Mouse (Mus musculus): ENCODE data around the gene Fyb. TPM values are rescaled to one million over a fixed set of nuclear protein-coding genes. Genes with fewer than 3 reads are reported as not detected.
A peak's percentile ranks its signal among the peaks of the same experiment; 100 is the strongest.

Gene Fyb
- polyA plus RNA-seq, 1 experiment from 2014 or later, result 3.6 TPM

GRCm38 (mm10) chr15:6616382-6617149, 93.9 kb downstream of the Fyb start:
- Histone ChIP-seq H3K9me3 (no peaks in the 10 kb centered on the region), H3K27ac (replicated peaks) (no peak overlapping the region), H3K36me3 (no peaks in the 10 kb centered on the region), H3K4me3 (no peak overlapping the region), H3K27me3 (no peaks in the 10 kb centered on the region), H3K4me1 (replicated peaks) (no peaks in the 10 kb centered on the region), H3K4me2 (no peak overlapping the region), H3K9ac (no peak overlapping the region)
- WGBS, result 78% methylated on average over 5 of the region's 5 CpGs
- ATAC-seq (ENCODE audit: low FRiP score, low read depth), result no peak

- peaks cover 4% of the 10 kb centered on the region; the same call in 1 of the 2 replicates for H3K4me1 ChIP-seq (replicated peaks)
- no peak for ATAC-seq (ENCODE audit: low FRiP score, low read depth)
- H3K9ac ChIP-seq, result no peak overlapping the region
- no peaks in the 10 kb centered on the region for H3K36me3 ChIP-seq
- H3K4me2 ChIP-seq, result no peak overlapping the region
- H3K27ac ChIP-seq (replicated peaks), result no peak overlapping the region
- H3K4me3 ChIP-seq, result no peak overlapping the region
- 86% methylated on average over 12 of the region's 12 CpGs for WGBS
- H3K9me3 ChIP-seq, result no peaks in the 10 kb centered on the region
- no peaks in the 10 kb centered on the region for H3K27me3 ChIP-seq
Observed at GRCm38 (mm10) chr15:6619558-6620316, 97.1 kb downstream of the Fyb start.

- WGBS, result 2% methylated on average over 5 of the region's 5 CpGs
- Histone ChIP-seq H3K4me1 (replicated peaks) (peaks cover 14% of the 10 kb centered on the region), H3K27ac (replicated peaks) (no peak overlapping the region), H3K9me3 (no peaks in the 10 kb centered on the region), H3K36me3 (no peaks in the 10 kb centered on the region), H3K27me3 (no peaks in the 10 kb centered on the region), H3K4me3 (no peak overlapping the region), H3K4me2 (no peak overlapping the region), H3K9ac (no peak overlapping the region)
- peak; percentile 5; the same call in 1 of the 2 replicates for ATAC-seq (ENCODE audit: low FRiP score, low read depth)
Observed at GRCm38 (mm10) chr15:6622512-6622911, 99.9 kb downstream of the Fyb start.

- no peak for ATAC-seq (ENCODE audit: low FRiP score, low read depth)
- Histone ChIP-seq H3K9ac (no peak overlapping the region), H3K36me3 (no peaks in the 10 kb centered on the region), H3K27me3 (no peaks in the 10 kb centered on the region), H3K9me3 (no peaks in the 10 kb centered on the region), H3K4me1 (replicated peaks) (peaks cover 14% of the 10 kb centered on the region), H3K4me3 (no peak overlapping the region), H3K4me2 (no peak overlapping the region), H3K27ac (replicated peaks) (no peak overlapping the region)
- WGBS, result 94% methylated on average over 8 of the region's 8 CpGs
Observed at GRCm38 (mm10) chr15:6623529-6624228, 101.0 kb downstream of the Fyb start.

GRCm38 (mm10) chr15:6624365-6625182, 101.9 kb downstream of the Fyb start:
- Histone ChIP-seq H3K36me3 (no peaks in the 10 kb centered on the region), H3K27ac (replicated peaks) (peak overlapping the region; percentile 38; the same call in 1 of the 2 replicates), H3K9ac (peak overlapping the region; percentile 26), H3K4me3 (peak overlapping the region; percentile 31), H3K9me3 (no peaks in the 10 kb centered on the region), H3K27me3 (no peaks in the 10 kb centered on the region), H3K4me1 (replicated peaks) (peaks cover 14% of the 10 kb centered on the region), H3K4me2 (peak overlapping the region; percentile 54)
- ATAC-seq (ENCODE audit: low FRiP score, low read depth), result peak; percentile 89
- WGBS, result 9% methylated on average over 18 of the region's 18 CpGs

- WGBS, result 2% methylated on average over 6 of the region's 6 CpGs
- H3K4me2 ChIP-seq, result peak overlapping the region; percentile 54
- no peak overlapping the region; the same call in 1 of the 2 replicates for H3K9ac ChIP-seq
- peaks cover 14% of the 10 kb centered on the region for H3K4me1 ChIP-seq (replicated peaks)
- H3K27me3 ChIP-seq, result no peaks in the 10 kb centered on the region
- H3K27ac ChIP-seq (replicated peaks), result no peak overlapping the region
- H3K4me3 ChIP-seq, result peak overlapping the region; percentile 31
- H3K36me3 ChIP-seq, result no peaks in the 10 kb centered on the region
- peak; percentile 71; the same call in 1 of the 2 replicates for ATAC-seq (ENCODE audit: low FRiP score, low read depth)
- no peaks in the 10 kb centered on the region for H3K9me3 ChIP-seq
Observed at GRCm38 (mm10) chr15:6625607-6626033, 103.0 kb downstream of the Fyb start.

- Histone ChIP-seq H3K4me2 (no peak overlapping the region), H3K9me3 (no peaks in the 10 kb centered on the region), H3K4me1 (replicated peaks) (peaks cover 14% of the 10 kb centered on the region), H3K27me3 (no peaks in the 10 kb centered on the region), H3K4me3 (no peak overlapping the region), H3K9ac (no peak overlapping the region), H3K27ac (replicated peaks) (no peak overlapping the region), H3K36me3 (no peaks in the 10 kb centered on the region)
- 78% methylated on average over 5 of the region's 5 CpGs for WGBS
- ATAC-seq (ENCODE audit: low FRiP score, low read depth), result no peak
Observed at GRCm38 (mm10) chr15:6626123-6626522, 103.5 kb downstream of the Fyb start.

GRCm38 (mm10) chr15:6628431-6629077, 105.9 kb downstream of the Fyb start:
- H3K4me3 ChIP-seq, result no peak overlapping the region

GRCm38 (mm10) chr15:6629174-6629573, 106.5 kb downstream of the Fyb start:
- no peaks in the 10 kb centered on the region for H3K36me3 ChIP-seq
- H3K27ac ChIP-seq (replicated peaks), result no peak overlapping the region
- peaks cover 14% of the 10 kb centered on the region for H3K4me1 ChIP-seq (replicated peaks)
- H3K9me3 ChIP-seq, result no peaks in the 10 kb centered on the region
- no peak for ATAC-seq (ENCODE audit: low FRiP score, low read depth)
- 85% methylated on average over 4 of the region's 4 CpGs for WGBS
- H3K4me2 ChIP-seq, result no peak overlapping the region
- H3K9ac ChIP-seq, result no peak overlapping the region
- no peak overlapping the region for H3K4me3 ChIP-seq
- no peaks in the 10 kb centered on the region for H3K27me3 ChIP-seq

More at GRCm38 (mm10) chr15:6628431-6629077, 105.9 kb downstream of the Fyb start:
- Histone ChIP-seq H3K27me3 (no peaks in the 10 kb centered on the region), H3K4me2 (no peak overlapping the region), H3K9me3 (no peaks in the 10 kb centered on the region), H3K9ac (no peak overlapping the region), H3K27ac (replicated peaks) (no peak overlapping the region), H3K36me3 (no peaks in the 10 kb centered on the region), H3K4me1 (replicated peaks) (peaks cover 14% of the 10 kb centered on the region)
- 97% methylated on average over 5 of the region's 6 CpGs for WGBS
- ATAC-seq (ENCODE audit: low FRiP score, low read depth), result no peak

- no peak overlapping the region for H3K9ac ChIP-seq
- H3K9me3 ChIP-seq, result no peaks in the 10 kb centered on the region
- H3K27me3 ChIP-seq, result no peaks in the 10 kb centered on the region
- ATAC-seq (ENCODE audit: low FRiP score, low read depth), result no peak
- no peak overlapping the region for H3K27ac ChIP-seq (replicated peaks)
- H3K4me1 ChIP-seq (replicated peaks), result no peaks in the 10 kb centered on the region
- H3K4me2 ChIP-seq, result no peak overlapping the region
- WGBS, result 78% methylated on average over 3 of the region's 3 CpGs
- no peaks in the 10 kb centered on the region for H3K36me3 ChIP-seq
- H3K4me3 ChIP-seq, result no peak overlapping the region
Observed at GRCm38 (mm10) chr15:6635405-6635804, 112.8 kb downstream of the Fyb start.

- H3K27ac ChIP-seq (replicated peaks), result no peak overlapping the region
- H3K9me3 ChIP-seq, result no peaks in the 10 kb centered on the region
- no peaks in the 10 kb centered on the region for H3K27me3 ChIP-seq
- 84% methylated on average over 5 of the region's 5 CpGs for WGBS
- H3K4me1 ChIP-seq (replicated peaks), result no peaks in the 10 kb centered on the region
- no peak overlapping the region for H3K4me2 ChIP-seq
- no peak for ATAC-seq (ENCODE audit: low FRiP score, low read depth)
- H3K9ac ChIP-seq, result no peak overlapping the region
- no peaks in the 10 kb centered on the region for H3K36me3 ChIP-seq
- no peak overlapping the region for H3K4me3 ChIP-seq
Observed at GRCm38 (mm10) chr15:6642223-6642622, 119.6 kb downstream of the Fyb start.
